Mouse (Mus musculus): ENCODE measurements around the gene Nectin1. TPM values are rescaled to one million over a fixed set of nuclear protein-coding genes. Genes with fewer than 3 reads are reported as not detected.

Gene Nectin1
- total and polyA plus RNA-seq, 2 experiments from 2014 or later, result 15.4 to 71.6 TPM

- Histone ChIP-seq H3K27ac (ENCODE audit: low read depth, low read length) (0 out of 2 replicates have a peak overlapping the region, but pooled peaks have one; percentile 67), H3K27me3 (ENCODE audit: insufficient read depth, low read length) (no peaks in the 10 kb centered on the region), H3K4me3 (ENCODE audit: low read depth, low read length) (no peak overlapping the region), H3K9ac (replicated peaks; ENCODE audit: low read length, poor library complexity, severe bottlenecking) (no peak overlapping the region), H3K9me3 (ENCODE audit: low read length) (no peaks in the 10 kb centered on the region), H3K36me3 (ENCODE audit: insufficient read depth, low read length) (no peaks in the 10 kb centered on the region), H3K4me2 (ENCODE audit: low read depth, low read length, poor library complexity, severe bottlenecking) (no peak overlapping the region), H3K4me1 (ENCODE audit: insufficient read depth, low read length) (peaks cover 29% of the 10 kb centered on the region)
- no peak for DNase-seq (ENCODE audit: low spot score)
- no peak for ATAC-seq (ENCODE audit: low FRiP score)
- TF ChIP-seq CTCF (IDR thresholded peaks at IDR 0.05), result no peak
- 53% methylated on average over 3 of the region's 3 CpGs for WGBS
Observed at GRCm38 (mm10) chr9:43761941-43762340, 18.2 kb downstream of the Nectin1 start.

GRCm38 (mm10) chr9:43765419-43766179 lies 21.8 kb downstream of the Nectin1 start:
- ATAC-seq (ENCODE audit: low FRiP score) (no peak), DNase-seq (ENCODE audit: low spot score) (no peak)
- TF ChIP-seq CTCF (IDR thresholded peaks at IDR 0.05), result no peak
- 55% methylated on average over 14 of the region's 14 CpGs for WGBS
- Histone ChIP-seq H3K9me3 (ENCODE audit: low read length) (no peaks in the 10 kb centered on the region), H3K4me3 (ENCODE audit: low read depth, low read length) (no peak overlapping the region), H3K27ac (ENCODE audit: low read depth, low read length) (no peak overlapping the region), H3K4me2 (ENCODE audit: low read depth, low read length, poor library complexity, severe bottlenecking) (no peak overlapping the region), H3K36me3 (ENCODE audit: insufficient read depth, low read length) (no peaks in the 10 kb centered on the region), H3K4me1 (ENCODE audit: insufficient read depth, low read length) (peaks cover 23% of the 10 kb centered on the region), H3K9ac (replicated peaks; ENCODE audit: low read length, poor library complexity, severe bottlenecking) (no peak overlapping the region), H3K27me3 (ENCODE audit: insufficient read depth, low read length) (no peaks in the 10 kb centered on the region)

- no peak for TF ChIP-seq CTCF (IDR thresholded peaks at IDR 0.05)
- ATAC-seq (ENCODE audit: low FRiP score) (peak; percentile 10; the same call in 1 of the 2 replicates), DNase-seq (ENCODE audit: low spot score) (peak; percentile 35)
- whole genome bisulfite sequencing, result 24% methylated on average over 4 of the region's 4 CpGs
- H3K27ac ChIP-seq (ENCODE audit: low read depth, low read length), result no peak overlapping the region
- no peaks in the 10 kb centered on the region for H3K9me3 ChIP-seq (ENCODE audit: low read length)
- peaks cover 10% of the 10 kb centered on the region for H3K4me1 ChIP-seq (ENCODE audit: insufficient read depth, low read length)
- no peak overlapping the region for H3K4me2 ChIP-seq (ENCODE audit: low read depth, low read length, poor library complexity, severe bottlenecking)
- H3K4me3 ChIP-seq (ENCODE audit: low read depth, low read length), result no peak overlapping the region
- H3K36me3 ChIP-seq (ENCODE audit: insufficient read depth, low read length), result no peaks in the 10 kb centered on the region
- H3K9ac ChIP-seq (replicated peaks; ENCODE audit: low read length, poor library complexity, severe bottlenecking), result no peak overlapping the region
- no peaks in the 10 kb centered on the region for H3K27me3 ChIP-seq (ENCODE audit: insufficient read depth, low read length)
Observed at GRCm38 (mm10) chr9:43768779-43769178, 25.0 kb downstream of the Nectin1 start.

- WGBS, result 74% methylated on average over 7 of the region's 7 CpGs
- Histone ChIP-seq H3K4me1 (ENCODE audit: insufficient read depth, low read length) (peaks cover 10% of the 10 kb centered on the region), H3K27ac (ENCODE audit: low read depth, low read length) (no peak overlapping the region), H3K4me2 (ENCODE audit: low read depth, low read length, poor library complexity, severe bottlenecking) (no peak overlapping the region), H3K9ac (replicated peaks; ENCODE audit: low read length, poor library complexity, severe bottlenecking) (no peak overlapping the region), H3K4me3 (ENCODE audit: low read depth, low read length) (no peak overlapping the region), H3K9me3 (ENCODE audit: low read length) (no peaks in the 10 kb centered on the region), H3K27me3 (ENCODE audit: insufficient read depth, low read length) (no peaks in the 10 kb centered on the region), H3K36me3 (ENCODE audit: insufficient read depth, low read length) (no peaks in the 10 kb centered on the region)
- ATAC-seq (ENCODE audit: low FRiP score), result no peak
- DNase-seq (ENCODE audit: low spot score), result no peak
- TF ChIP-seq CTCF (IDR thresholded peaks at IDR 0.05), result no peak
Observed at GRCm38 (mm10) chr9:43769228-43769627, 25.4 kb downstream of the Nectin1 start.

- H3K9me3 ChIP-seq (ENCODE audit: low read length), result no peaks in the 10 kb centered on the region
- no peak overlapping the region for H3K4me2 ChIP-seq (ENCODE audit: low read depth, low read length, poor library complexity, severe bottlenecking)
- H3K4me3 ChIP-seq (ENCODE audit: low read depth, low read length), result no peak overlapping the region
- WGBS, result 80% methylated on average over 4 of the region's 4 CpGs
- peaks cover 10% of the 10 kb centered on the region for H3K4me1 ChIP-seq (ENCODE audit: insufficient read depth, low read length)
- DNase-seq (ENCODE audit: low spot score) (no peak), ATAC-seq (ENCODE audit: low FRiP score) (no peak)
- no peaks in the 10 kb centered on the region for H3K36me3 ChIP-seq (ENCODE audit: insufficient read depth, low read length)
- no peak overlapping the region for H3K27ac ChIP-seq (ENCODE audit: low read depth, low read length)
- H3K27me3 ChIP-seq (ENCODE audit: insufficient read depth, low read length), result no peaks in the 10 kb centered on the region
- no peak overlapping the region for H3K9ac ChIP-seq (replicated peaks; ENCODE audit: low read length, poor library complexity, severe bottlenecking)
- no peak for TF ChIP-seq CTCF (IDR thresholded peaks at IDR 0.05)
Observed at GRCm38 (mm10) chr9:43769940-43770339, 26.2 kb downstream of the Nectin1 start.

- Histone ChIP-seq H3K4me2 (ENCODE audit: low read depth, low read length, poor library complexity, severe bottlenecking) (no peak overlapping the region), H3K4me3 (ENCODE audit: low read depth, low read length) (no peak overlapping the region), H3K9me3 (ENCODE audit: low read length) (no peaks in the 10 kb centered on the region), H3K27me3 (ENCODE audit: insufficient read depth, low read length) (no peaks in the 10 kb centered on the region), H3K27ac (ENCODE audit: low read depth, low read length) (no peak overlapping the region), H3K4me1 (ENCODE audit: insufficient read depth, low read length) (peaks cover 7% of the 10 kb centered on the region), H3K9ac (replicated peaks; ENCODE audit: low read length, poor library complexity, severe bottlenecking) (no peak overlapping the region), H3K36me3 (ENCODE audit: insufficient read depth, low read length) (no peaks in the 10 kb centered on the region)
- 69% methylated on average over 1 of the region's 1 CpGs for WGBS
- TF ChIP-seq CTCF (IDR thresholded peaks at IDR 0.05), result no peak; the same call in 1 of the 2 replicates
- DNase-seq (ENCODE audit: low spot score), result no peak
- no peak for ATAC-seq (ENCODE audit: low FRiP score)
Observed at GRCm38 (mm10) chr9:43771041-43771440, 27.3 kb downstream of the Nectin1 start.

All from midbrain, postnatal 0 days (tissue).